Mouse (Mus musculus) midbrain, embryonic 10.5 days (tissue): ENCODE measurements at regions not wholly inside any gene's neighbourhood (a gene's known extent, or its start where the extent isn't known, plus 50 kb on each side); places are given as distances from the start of the nearest gene placed in this dataset.
A peak's percentile ranks its signal among the peaks of the same experiment; 100 is the strongest.

ENCODE experiments used
- DNase-seq: peaks from one replicate; pipeline ENCODE4 v3.0.0-alpha.2; 2017; ENCODE audit warnings: low spot score
- H3K27ac ChIP-seq: fragments of 300-500 bp; sonication (generic); replicated peaks from 2 replicates; pipeline ENCODE4 v1.5.1; 2016; ENCODE audit warnings: mild to moderate bottlenecking
- H3K27me3 ChIP-seq: fragments of 300-500 bp; sonication (generic); 2 replicates; pipeline ENCODE4 v1.6.1; 2016; ENCODE audit warnings: low read depth, mild to moderate bottlenecking; ENCODE audit not compliant: poor library complexity, severe bottlenecking
- H3K36me3 ChIP-seq: fragments of 300-500 bp; sonication (generic); 2 replicates; pipeline ENCODE4 v1.6.1; 2016; ENCODE audit warnings: mild to moderate bottlenecking, moderate library complexity
- H3K4me1 ChIP-seq: fragments of 300-500 bp; sonication (generic); 2 replicates; pipeline ENCODE4 v1.6.1; 2016
- H3K4me3 ChIP-seq: fragments of 300-500 bp; sonication (generic); 2 replicates; pipeline ENCODE4 v1.5.1; 2016; ENCODE audit warnings: mild to moderate bottlenecking, moderate library complexity
- H3K9me3 ChIP-seq: fragments of 300-500 bp; sonication (generic); replicated peaks from 2 replicates; pipeline ENCODE4 v1.6.1; 2016; ENCODE audit warnings: mild to moderate bottlenecking
- whole genome bisulfite sequencing: fragments of 180-500 bp; shearing (Covaris S2); methylation state at CpG from one replicate; pipeline ENCODE4 v1.1.7; 2016; 5-methylcytosine and 5-hydroxymethylcytosine counted together

GRCm38 (mm10) chr4:90943687-90944385, 456.7 kb downstream of the Elavl2 start:
- H3K4me1 ChIP-seq, result no peaks in the 10 kb centered on the region
- no peak overlapping the region for H3K4me3 ChIP-seq
- H3K27ac ChIP-seq, result no peak overlapping the region
- no peak for DNase-seq
- no peaks in the 10 kb centered on the region for H3K27me3 ChIP-seq
- no peaks in the 10 kb centered on the region for H3K36me3 ChIP-seq
- 49% methylated on average over 4 of the region's 4 CpGs for WGBS
- H3K9me3 ChIP-seq, result no peaks in the 10 kb centered on the region

DNA sequence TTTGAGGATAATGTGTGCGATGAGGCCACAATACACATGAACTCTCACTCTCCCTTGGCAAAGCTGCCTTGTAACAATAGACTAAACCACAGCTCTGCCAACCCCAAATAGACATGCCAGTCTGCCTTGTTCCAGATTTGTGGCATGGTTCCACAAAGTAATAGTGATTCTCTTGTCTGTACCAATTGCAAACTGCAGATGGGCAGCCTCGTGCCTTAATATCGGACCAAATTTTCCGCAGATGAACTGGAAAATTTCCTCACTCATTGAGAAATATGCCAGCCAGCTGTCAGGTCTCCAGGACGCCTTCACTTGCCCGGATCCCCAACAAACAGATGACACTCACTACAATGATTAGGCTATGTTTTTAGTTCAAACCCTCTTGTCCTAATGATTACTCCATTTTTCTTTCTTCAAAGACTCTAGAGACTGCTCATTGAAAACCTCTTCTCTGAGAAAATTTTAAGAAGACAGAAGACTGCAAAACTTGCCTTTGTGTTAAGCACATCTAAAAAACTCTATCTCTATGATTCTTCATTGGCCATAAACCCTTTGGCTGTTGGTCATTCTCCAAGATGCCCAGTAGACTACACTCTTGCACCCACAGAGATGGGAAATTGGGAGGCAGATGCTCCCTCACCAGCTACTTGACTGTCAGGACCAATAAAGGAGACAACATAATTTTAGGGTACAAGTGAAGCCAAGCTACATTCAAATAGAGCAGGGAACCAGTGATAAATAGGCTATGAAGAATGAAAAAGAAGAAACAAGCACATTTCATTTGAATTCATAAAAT, 483.1 kb downstream of the Elavl2 start:
- Histone ChIP-seq H3K27ac (no peak overlapping the region), H3K4me1 (no peaks in the 10 kb centered on the region), H3K27me3 (no peaks in the 10 kb centered on the region), H3K36me3 (no peaks in the 10 kb centered on the region), H3K4me3 (no peak overlapping the region), H3K9me3 (no peaks in the 10 kb centered on the region)
- 94% methylated on average over 6 of the region's 6 CpGs for WGBS
- no peak for DNase-seq

- no peaks in the 10 kb centered on the region for H3K27me3 ChIP-seq
- no peak overlapping the region for H3K4me3 ChIP-seq
- no peaks in the 10 kb centered on the region for H3K9me3 ChIP-seq
- no peaks in the 10 kb centered on the region for H3K4me1 ChIP-seq
- H3K27ac ChIP-seq, result no peak overlapping the region
- WGBS, result 97% methylated on average over 1 of the region's 1 CpGs
- H3K36me3 ChIP-seq, result no peaks in the 10 kb centered on the region
- no peak for DNase-seq
Measured at GRCm38 (mm10) chr4:90906311-90906710, 494.3 kb downstream of the Elavl2 start.

GRCm38 (mm10) chr4:90868209-90868608, 532.4 kb downstream of the Elavl2 start:
- WGBS, result 52% methylated on average over 7 of the region's 7 CpGs
- H3K9me3 ChIP-seq, result no peaks in the 10 kb centered on the region
- no peaks in the 10 kb centered on the region for H3K36me3 ChIP-seq
- no peak overlapping the region for H3K27ac ChIP-seq
- no peak for DNase-seq
- H3K4me3 ChIP-seq, result no peak overlapping the region
- no peaks in the 10 kb centered on the region for H3K27me3 ChIP-seq
- no peaks in the 10 kb centered on the region for H3K4me1 ChIP-seq

GRCm38 (mm10) chr4:90860854-90861253, 539.7 kb downstream of the Elavl2 start:
- H3K27me3 ChIP-seq, result no peaks in the 10 kb centered on the region
- no peaks in the 10 kb centered on the region for H3K4me1 ChIP-seq
- peak; percentile 46 for DNase-seq
- no peak overlapping the region for H3K27ac ChIP-seq
- no peak overlapping the region for H3K4me3 ChIP-seq
- WGBS, result 38% methylated on average over 2 of the region's 2 CpGs
- no peaks in the 10 kb centered on the region for H3K9me3 ChIP-seq
- H3K36me3 ChIP-seq, result no peaks in the 10 kb centered on the region

DNA sequence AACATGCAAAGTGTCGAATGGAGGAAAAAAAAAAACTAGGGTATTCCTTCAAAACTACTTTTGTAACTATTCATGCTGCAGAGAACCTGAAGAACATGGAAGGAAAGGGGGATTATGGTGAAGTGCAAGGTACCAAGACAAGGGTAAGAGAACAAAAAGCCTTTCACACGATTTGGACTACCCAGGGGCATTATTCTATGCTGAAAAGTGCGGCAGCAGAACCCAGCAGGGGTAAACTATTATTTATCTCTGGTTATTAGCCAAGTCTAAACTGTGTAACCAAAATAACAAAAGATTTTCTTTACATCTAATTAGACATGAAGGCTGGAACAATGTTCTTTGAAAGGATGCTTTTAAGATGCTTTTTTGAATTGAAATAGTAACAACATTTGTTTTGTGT, 560.8 kb downstream of the Elavl2 start:
- no peak for DNase-seq
- 39% methylated on average over 3 of the region's 3 CpGs for WGBS
- H3K27ac ChIP-seq, result no peak overlapping the region
- H3K4me1 ChIP-seq, result 0 out of 2 replicates have a peak, but pooled peaks cover 4% of the 10 kb centered on the region
- no peaks in the 10 kb centered on the region for H3K9me3 ChIP-seq
- no peaks in the 10 kb centered on the region for H3K27me3 ChIP-seq
- no peaks in the 10 kb centered on the region for H3K36me3 ChIP-seq
- H3K4me3 ChIP-seq, result no peak overlapping the region

DNA sequence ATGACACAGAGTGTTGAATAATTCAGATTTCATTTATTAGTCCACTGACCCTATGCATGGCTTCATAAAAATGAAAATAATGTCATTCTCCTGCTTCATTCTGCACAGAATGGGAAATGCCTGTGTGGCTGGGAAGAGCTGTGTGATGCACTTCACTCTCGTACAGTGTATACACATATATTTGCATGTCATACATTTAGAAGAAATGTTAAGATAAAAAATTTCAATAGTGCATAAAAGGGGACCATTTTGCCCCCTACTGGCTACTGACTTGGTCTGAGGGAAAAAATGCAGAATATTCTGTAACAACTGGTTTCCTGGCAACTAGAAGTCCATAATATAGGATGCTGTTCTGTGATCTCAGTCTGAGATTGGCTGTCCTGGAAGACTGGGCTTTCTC, 580.5 kb downstream of the Zfp352 start:
- DNase-seq, result no peak
- WGBS, result 86% methylated on average over 1 of the region's 1 CpGs
- H3K4me1 ChIP-seq, result no peaks in the 10 kb centered on the region

DNA sequence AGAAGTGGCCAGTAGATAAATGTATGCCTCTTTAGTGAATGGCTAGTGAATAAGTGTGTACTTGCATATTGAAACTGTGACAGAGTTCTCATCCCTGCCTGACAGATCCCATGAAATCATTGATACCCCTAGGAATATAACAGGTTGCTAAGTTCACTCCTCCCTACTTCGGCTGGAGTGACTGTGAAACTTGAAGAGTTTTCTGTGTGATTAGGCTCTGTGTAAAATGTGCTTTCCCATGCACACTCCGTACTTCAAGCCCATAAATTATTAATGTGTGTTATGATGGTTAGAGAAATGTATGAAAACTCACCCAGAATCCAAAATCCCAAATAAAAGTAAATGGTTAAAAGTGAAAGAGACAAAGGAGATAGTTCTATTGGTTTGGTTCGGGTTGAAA, 580.0 kb downstream of the Zfp352 start:
- 84% methylated on average over 3 of the region's 3 CpGs for WGBS
- H3K27ac ChIP-seq, result no peak overlapping the region
- no peaks in the 10 kb centered on the region for H3K9me3 ChIP-seq
- no peak for DNase-seq
- no peaks in the 10 kb centered on the region for H3K36me3 ChIP-seq
- no peak overlapping the region for H3K4me3 ChIP-seq
- no peaks in the 10 kb centered on the region for H3K27me3 ChIP-seq
- H3K4me1 ChIP-seq, result no peaks in the 10 kb centered on the region

More for the DNA sequence above, 580.5 kb downstream of the Zfp352 start:
- no peaks in the 10 kb centered on the region for H3K9me3 ChIP-seq
- no peak overlapping the region for H3K4me3 ChIP-seq
- no peaks in the 10 kb centered on the region for H3K27me3 ChIP-seq
- no peaks in the 10 kb centered on the region for H3K36me3 ChIP-seq
- no peak overlapping the region for H3K27ac ChIP-seq

GRCm38 (mm10) chr4:90797472-90797871, 578.9 kb downstream of the Zfp352 start:
- H3K27me3 ChIP-seq, result no peaks in the 10 kb centered on the region
- no peak overlapping the region for H3K4me3 ChIP-seq
- H3K9me3 ChIP-seq, result no peaks in the 10 kb centered on the region
- WGBS, result 84% methylated on average over 8 of the region's 8 CpGs
- no peaks in the 10 kb centered on the region for H3K4me1 ChIP-seq
- no peak for DNase-seq
- no peak overlapping the region for H3K27ac ChIP-seq
- no peaks in the 10 kb centered on the region for H3K36me3 ChIP-seq
